Mouse (Mus musculus): ENCODE results near the gene Clic6. TPM values are rescaled to one million over a fixed set of nuclear protein-coding genes. Genes with fewer than 3 reads are reported as not detected.

Clic6 gene
- not detected for polyA plus RNA-seq (2012; fragmentation: generic; extraction: Trizol)

DNA sequence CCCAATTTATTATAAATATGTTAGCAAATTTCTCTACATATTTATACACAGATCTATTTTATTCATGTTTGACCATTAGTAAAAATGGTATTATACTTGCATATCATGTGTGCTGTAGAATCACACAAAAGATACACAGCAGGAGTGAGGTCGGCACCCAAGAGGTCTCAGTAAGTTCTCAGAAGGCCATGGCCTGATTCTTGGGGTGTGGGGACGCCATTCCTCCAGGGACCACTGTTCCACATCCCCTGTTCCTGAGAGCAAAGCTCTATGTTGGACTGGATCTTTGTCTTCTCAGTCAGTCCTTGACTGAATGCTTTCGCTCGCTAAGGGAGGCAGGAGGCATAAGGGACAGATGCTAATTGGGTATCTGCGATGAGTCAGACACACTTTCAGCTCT lies at the start of gene Clic6:
TSS of gene Clic6 (plus strand) at position 301 of the 400 bp plus-strand sequence.
- no peaks in the 10 kb centered on the region for H3K36me3 ChIP-seq (ENCODE audit: control insufficient read depth, insufficient read depth)
- H3ac ChIP-seq (ENCODE audit: control insufficient read depth, insufficient read length), result no peak within 1 kb of the TSS
- no peak within 1 kb of the TSS for H3K4me3 ChIP-seq
- no peaks in the 10 kb centered on the region for H3K79me2 ChIP-seq (ENCODE audit: control insufficient read depth, insufficient read depth)
- no peak within 1 kb of the TSS for H3K4me2 ChIP-seq (ENCODE audit: low read depth)
- peaks cover 21% of the 10 kb centered on the region for H3K27me3 ChIP-seq (ENCODE audit: control insufficient read depth, insufficient read depth, insufficient read length)
- TF ChIP-seq MYOD1 (IDR thresholded peaks at IDR 0.05; ENCODE audit: control insufficient read depth in 1 of 3, insufficient read length in 2 of 3, low read depth in 2 of 3), result no peak

DNA sequence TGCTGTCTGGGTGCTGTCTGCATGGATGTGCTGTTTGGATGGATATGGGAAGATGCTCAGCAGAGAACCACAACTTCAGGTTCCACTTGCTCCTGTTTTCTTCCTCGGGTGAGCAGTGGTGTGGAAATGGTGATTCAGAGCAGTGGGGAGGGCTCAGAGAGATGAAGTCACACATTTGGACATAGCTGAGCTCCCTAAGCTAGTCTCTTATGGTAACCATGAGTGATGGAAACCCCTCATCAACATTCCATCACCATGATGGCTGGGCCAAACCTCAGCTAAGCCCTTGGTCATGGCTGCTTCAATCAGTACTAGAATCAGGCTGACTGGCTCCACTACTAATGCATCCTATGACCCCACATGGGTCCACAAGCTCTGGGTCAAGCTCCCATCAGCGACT lies 45.8 kb upstream of the Clic6 start:
- no peak overlapping the region for H3K4me2 ChIP-seq (ENCODE audit: low read depth)
- H3K36me3 ChIP-seq (ENCODE audit: control insufficient read depth, insufficient read depth), result peaks cover 3% of the 10 kb centered on the region
- TF ChIP-seq MAX (IDR thresholded peaks at IDR 0.05; ENCODE audit: low read depth), result no peak
- no peak for TF ChIP-seq POLR2A (IDR thresholded peaks at IDR 0.05; ENCODE audit: insufficient read length, low read depth)
- TF ChIP-seq MYOD1 (IDR thresholded peaks at IDR 0.05; ENCODE audit: control insufficient read depth in 1 of 3, insufficient read length in 2 of 3, low read depth in 2 of 3), result no peak
- TF ChIP-seq TCF3 (IDR thresholded peaks at IDR 0.05; ENCODE audit: insufficient read length, low read depth), result no peak
- no peak for TF ChIP-seq TCF12 (IDR thresholded peaks at IDR 0.05; ENCODE audit: insufficient read depth, poor library complexity, severe bottlenecking)
- no peak for TF ChIP-seq REST (IDR thresholded peaks at IDR 0.05; ENCODE audit: insufficient read depth, insufficient read length)
- no peak for TF ChIP-seq E2F4 (IDR thresholded peaks at IDR 0.05; ENCODE audit: insufficient read depth)
- TF ChIP-seq USF1 (IDR thresholded peaks at IDR 0.05; ENCODE audit: low read depth), result no peak
- no peak for TF ChIP-seq MYOG (IDR thresholded peaks at IDR 0.05; ENCODE audit: control insufficient read depth in 1 of 3, insufficient read depth in 1 of 3, insufficient read length in 2 of 3, low read depth in 2 of 3)
- no peak for TF ChIP-seq POLR2AphosphoS2 (IDR thresholded peaks at IDR 0.05; ENCODE audit: insufficient read length, low read depth)
- TF ChIP-seq CEBPB (IDR thresholded peaks at IDR 0.05; ENCODE audit: insufficient read depth, poor library complexity, severe bottlenecking), result no peak
- no peak for TF ChIP-seq SRF (IDR thresholded peaks at IDR 0.05; ENCODE audit: control insufficient read depth, insufficient read length, low read depth)
- H3K79me2 ChIP-seq (ENCODE audit: control insufficient read depth, insufficient read depth), result no peaks in the 10 kb centered on the region
- H3K27me3 ChIP-seq (ENCODE audit: control insufficient read depth, insufficient read depth, insufficient read length), result no peaks in the 10 kb centered on the region
- no peak overlapping the region for H3K4me3 ChIP-seq
- H3ac ChIP-seq (ENCODE audit: control insufficient read depth, insufficient read length), result no peak overlapping the region

DNA sequence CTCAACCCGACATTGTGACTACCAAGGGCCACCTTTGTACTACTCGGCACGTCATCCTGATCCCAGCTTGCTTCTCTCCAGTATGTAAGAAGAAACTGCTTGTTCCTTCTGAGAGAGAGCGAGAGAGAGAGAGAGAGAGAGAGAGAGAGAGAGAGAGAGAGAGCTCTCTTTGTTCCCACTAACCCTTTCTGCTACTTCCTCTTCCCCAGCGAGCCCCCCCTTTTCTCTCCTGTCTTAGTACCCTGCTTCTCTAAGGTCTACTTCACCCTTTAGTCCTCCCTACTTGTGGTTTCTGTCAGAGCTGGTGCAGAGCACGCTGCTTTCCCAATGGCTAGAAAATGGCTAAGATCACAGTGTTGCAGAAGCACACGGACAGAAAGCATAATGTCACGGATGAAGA lies 45.3 kb upstream of the Clic6 start:
- H3ac ChIP-seq (ENCODE audit: control insufficient read depth, insufficient read length), result no peak overlapping the region
- H3K79me2 ChIP-seq (ENCODE audit: control insufficient read depth, insufficient read depth), result no peaks in the 10 kb centered on the region
- H3K36me3 ChIP-seq (ENCODE audit: control insufficient read depth, insufficient read depth), result no peaks in the 10 kb centered on the region
- no peak overlapping the region for H3K4me3 ChIP-seq
- TF ChIP-seq POLR2A (IDR thresholded peaks at IDR 0.05; ENCODE audit: insufficient read length, low read depth) (no peak), SRF (IDR thresholded peaks at IDR 0.05; ENCODE audit: control insufficient read depth, insufficient read length, low read depth) (no peak), USF1 (IDR thresholded peaks at IDR 0.05; ENCODE audit: low read depth) (no peak), CEBPB (IDR thresholded peaks at IDR 0.05; ENCODE audit: insufficient read depth, poor library complexity, severe bottlenecking) (no peak)
- no peak overlapping the region for H3K4me2 ChIP-seq (ENCODE audit: low read depth)
- H3K27me3 ChIP-seq (ENCODE audit: control insufficient read depth, insufficient read depth, insufficient read length), result no peaks in the 10 kb centered on the region

DNA sequence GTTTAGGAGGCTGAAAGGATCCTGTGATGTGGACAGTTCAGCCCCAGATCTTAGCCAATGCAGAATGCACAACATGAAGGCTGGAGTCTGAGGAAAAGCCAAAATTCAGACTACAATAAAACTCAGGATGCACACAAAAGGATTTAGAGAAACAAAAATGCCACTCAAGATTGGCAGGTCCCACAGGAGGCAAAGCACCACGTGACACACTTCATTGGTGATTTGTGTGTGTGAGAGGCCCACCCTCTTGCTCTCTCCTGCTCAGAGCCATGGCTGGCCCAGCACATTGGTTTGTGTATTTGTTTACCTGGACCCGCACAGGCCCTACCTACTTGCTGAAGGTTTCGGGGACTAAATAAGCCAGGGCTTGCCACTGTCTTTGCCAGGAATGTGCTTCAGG lies 44.3 kb upstream of the Clic6 start:
- no peak overlapping the region for H3ac ChIP-seq (ENCODE audit: control insufficient read depth, insufficient read length)
- TF ChIP-seq REST (IDR thresholded peaks at IDR 0.05; ENCODE audit: insufficient read depth, insufficient read length) (no peak), SRF (IDR thresholded peaks at IDR 0.05; ENCODE audit: control insufficient read depth, insufficient read length, low read depth) (no peak), USF1 (IDR thresholded peaks at IDR 0.05; ENCODE audit: low read depth) (no peak), TCF12 (IDR thresholded peaks at IDR 0.05; ENCODE audit: insufficient read depth, poor library complexity, severe bottlenecking) (no peak), MYOG (IDR thresholded peaks at IDR 0.05; ENCODE audit: control insufficient read depth in 1 of 3, insufficient read depth in 1 of 3, insufficient read length in 2 of 3, low read depth in 2 of 3) (no peak)
- no peak overlapping the region for H3K4me3 ChIP-seq
- no peaks in the 10 kb centered on the region for H3K27me3 ChIP-seq (ENCODE audit: control insufficient read depth, insufficient read depth, insufficient read length)
- H3K79me2 ChIP-seq (ENCODE audit: control insufficient read depth, insufficient read depth), result no peaks in the 10 kb centered on the region
- no peak overlapping the region for H3K4me2 ChIP-seq (ENCODE audit: low read depth)
- H3K36me3 ChIP-seq (ENCODE audit: control insufficient read depth, insufficient read depth), result no peaks in the 10 kb centered on the region

DNA sequence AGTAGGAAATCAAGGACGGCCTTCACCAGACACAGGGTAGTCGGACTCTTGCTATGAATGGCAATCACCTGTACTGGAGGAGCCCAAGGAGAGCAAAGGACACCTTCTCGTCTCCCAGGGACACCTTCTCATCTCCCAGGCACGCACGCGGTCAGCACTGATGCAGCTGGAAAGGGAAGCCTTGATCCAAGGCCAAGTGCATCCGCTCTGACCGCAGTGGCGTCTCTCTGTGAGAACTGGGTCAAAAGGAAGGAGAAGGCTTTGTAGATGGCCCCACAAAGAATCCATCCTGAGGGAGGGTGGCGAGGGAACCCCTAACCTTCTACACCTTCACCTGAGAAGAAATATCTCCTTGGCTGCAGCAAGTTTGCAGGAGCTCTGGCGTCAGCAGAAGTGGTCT lies 43.4 kb upstream of the Clic6 start:
- TF ChIP-seq MAX (IDR thresholded peaks at IDR 0.05; ENCODE audit: low read depth) (no peak), E2F4 (IDR thresholded peaks at IDR 0.05; ENCODE audit: insufficient read depth) (no peak), REST (IDR thresholded peaks at IDR 0.05; ENCODE audit: insufficient read depth, insufficient read length) (no peak), POLR2A (IDR thresholded peaks at IDR 0.05; ENCODE audit: insufficient read length, low read depth) (no peak)
- no peaks in the 10 kb centered on the region for H3K79me2 ChIP-seq (ENCODE audit: control insufficient read depth, insufficient read depth)
- no peaks in the 10 kb centered on the region for H3K36me3 ChIP-seq (ENCODE audit: control insufficient read depth, insufficient read depth)
- H3ac ChIP-seq (ENCODE audit: control insufficient read depth, insufficient read length), result no peak overlapping the region
- H3K4me2 ChIP-seq (ENCODE audit: low read depth), result no peak overlapping the region
- H3K4me3 ChIP-seq, result no peak overlapping the region
- H3K27me3 ChIP-seq (ENCODE audit: control insufficient read depth, insufficient read depth, insufficient read length), result no peaks in the 10 kb centered on the region

DNA sequence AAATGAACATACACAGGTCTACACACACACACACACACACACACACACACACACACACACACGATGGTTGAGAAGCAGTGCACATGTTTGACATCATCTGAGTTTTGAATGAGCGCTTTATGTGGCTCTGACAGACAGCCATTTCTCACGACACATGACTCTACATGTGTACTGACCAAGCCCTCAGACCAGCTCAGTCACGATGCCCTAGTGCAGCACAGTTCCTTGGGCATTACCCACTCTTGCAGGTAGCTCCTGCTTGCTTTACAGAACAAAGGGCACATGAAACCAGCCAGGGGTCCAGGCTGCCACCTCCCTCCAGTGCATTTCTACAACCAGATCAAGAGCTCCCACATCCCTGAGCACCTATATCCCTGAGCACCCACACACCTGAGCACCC lies 42.6 kb upstream of the Clic6 start:
- Histone ChIP-seq H3K4me3 (no peak overlapping the region), H3K4me2 (ENCODE audit: low read depth) (no peak overlapping the region), H3ac (ENCODE audit: control insufficient read depth, insufficient read length) (no peak overlapping the region), H3K27me3 (ENCODE audit: control insufficient read depth, insufficient read depth, insufficient read length) (no peaks in the 10 kb centered on the region), H3K79me2 (ENCODE audit: control insufficient read depth, insufficient read depth) (no peaks in the 10 kb centered on the region), H3K36me3 (ENCODE audit: control insufficient read depth, insufficient read depth) (no peaks in the 10 kb centered on the region)
- TF ChIP-seq USF1 (IDR thresholded peaks at IDR 0.05; ENCODE audit: low read depth) (no peak), REST (IDR thresholded peaks at IDR 0.05; ENCODE audit: insufficient read depth, insufficient read length) (no peak)

Data from myocyte (in vitro differentiated cells).